Mouse (Mus musculus) cortical plate, adult 2 months (tissue): Measurements from ENCODE around the gene Efemp2.

ENCODE experiments used
- CTCF ChIP-seq: fragments of 200-500 bp; IDR thresholded peaks from 2 replicates; pipeline ENCODE4 v1.5.1; 2011; ENCODE audit warnings: mild to moderate bottlenecking, control low read depth, low read length; ENCODE audit not compliant: insufficient read depth; ENCODE audit errors: extremely low read depth
- POLR2A ChIP-seq: fragments of 200-500 bp; IDR thresholded peaks from 2 replicates; pipeline ENCODE4 v1.6.1; 2011; ENCODE audit warnings: mild to moderate bottlenecking, low read length, control low read depth; ENCODE audit not compliant: insufficient read depth; ENCODE audit errors: extremely low read depth

- TF ChIP-seq CTCF (no peak), POLR2A (peak; percentile 92)
These were observed 16.7 kb downstream of the Efemp2 start, which contains the start of gene Cfl1 for GRCm38 (mm10) chr19:5490313-5490897.
